Mouse (Mus musculus) neural tube, embryonic 15.5 days (tissue): Measurements from ENCODE around the gene Thg1l. TPM values are rescaled to one million over a fixed set of nuclear protein-coding genes. Genes with fewer than 3 reads are reported as not detected.
A peak's percentile ranks its signal among the peaks of the same experiment; 100 is the strongest.

Source experiments
- ATAC-seq: fragments of 200-750 bp; cut with Nextera tagmentation; 2 replicates; pipeline ENCODE4 v1.8.0; 2017; ENCODE audit warnings: mild to moderate bottlenecking, moderate TSS enrichment, moderate library complexity; ENCODE audit not compliant: low FRiP score
- H3K27ac ChIP-seq: fragments of 300-500 bp; sonication (generic); replicated peaks from 2 replicates; pipeline ENCODE4 v1.5.1; 2015; ENCODE audit warnings: mild to moderate bottlenecking, inconsistent platforms
- H3K27me3 ChIP-seq: fragments of 300-500 bp; sonication (generic); replicated peaks from 2 replicates; pipeline ENCODE4 v1.6.1; 2015; ENCODE audit warnings: inconsistent platforms
- H3K36me3 ChIP-seq: fragments of 300-500 bp; sonication (generic); 2 replicates; pipeline ENCODE4 v1.6.1; 2015; ENCODE audit warnings: inconsistent platforms
- H3K4me1 ChIP-seq: fragments of 300-500 bp; sonication (generic); 2 replicates; pipeline ENCODE4 v1.6.1; 2015; ENCODE audit warnings: inconsistent platforms
- H3K4me2 ChIP-seq: fragments of 300-500 bp; sonication (generic); 2 replicates; pipeline ENCODE4 v1.6.1; 2015; ENCODE audit warnings: inconsistent platforms, mild to moderate bottlenecking, moderate library complexity
- H3K4me3 ChIP-seq: fragments of 300-500 bp; sonication (generic); replicated peaks from 2 replicates; pipeline ENCODE4 v1.5.1; 2015; ENCODE audit warnings: mild to moderate bottlenecking, inconsistent platforms
- H3K9ac ChIP-seq: fragments of 300-500 bp; sonication (generic); replicated peaks from 2 replicates; pipeline ENCODE4 v1.6.1; 2015; ENCODE audit warnings: mild to moderate bottlenecking, inconsistent platforms
- H3K9me3 ChIP-seq: fragments of 300-500 bp; sonication (generic); replicated peaks from 2 replicates; pipeline ENCODE4 v1.6.1; 2016; ENCODE audit warnings: inconsistent platforms
- WGBS: fragments of 180-500 bp; shearing (Covaris S2); methylation state at CpG from one replicate; pipeline ENCODE4 v1.1.7; 2015; ENCODE audit warnings: mixed read lengths; 5-methylcytosine and 5-hydroxymethylcytosine counted together
- polyA plus RNA-seq: library from polyadenylated mRNA; unstranded; fragments of >200 nt; fragmentation: Nextera tagmentation; extraction: Ambion mirVana; gene quantifications from 2 replicates; pipeline ENCODE4 v1.2.1, GENCODE M21; 2015

Thg1l gene
- polyA plus RNA-seq, 1 experiment from 2014 or later = 9.4 TPM

GRCm38 (mm10) chr11:45947491-45947890, 7.8 kb downstream of the Thg1l start:
- Histone ChIP-seq H3K9me3 (no peaks in the 10 kb centered on the region), H3K4me1 (peaks cover 12% of the 10 kb centered on the region), H3K36me3 (peaks cover 39% of the 10 kb centered on the region), H3K9ac (no peak overlapping the region), H3K27ac (no peak overlapping the region), H3K27me3 (no peaks in the 10 kb centered on the region), H3K4me3 (no peak overlapping the region), H3K4me2 (no peak overlapping the region)
- no peak for ATAC-seq
- 88% methylated on average over 2 of the region's 2 CpGs for WGBS

- no peak overlapping the region for H3K4me3 ChIP-seq
- 77% methylated on average over 4 of the region's 4 CpGs for WGBS
- H3K4me2 ChIP-seq = no peak overlapping the region
- peaks cover 16% of the 10 kb centered on the region for H3K4me1 ChIP-seq
- no peak overlapping the region for H3K27ac ChIP-seq
- H3K9me3 ChIP-seq = no peaks in the 10 kb centered on the region
- no peak overlapping the region for H3K9ac ChIP-seq
- no peaks in the 10 kb centered on the region for H3K27me3 ChIP-seq
- ATAC-seq = no peak
- H3K36me3 ChIP-seq = peaks cover 33% of the 10 kb centered on the region
Observed at GRCm38 (mm10) chr11:45946796-45947195, 8.5 kb downstream of the Thg1l start.

GRCm38 (mm10) chr11:45944643-45945156, 10.6 kb downstream of the Thg1l start, which contains the start of gene Lsm11:
Lsm11 (minus strand) TSS chr11:45944935.
- H3K36me3 ChIP-seq = peaks cover 13% of the 10 kb centered on the region
- H3K27me3 ChIP-seq = no peaks in the 10 kb centered on the region
- H3K27ac ChIP-seq = peak within 1 kb of the TSS; percentile 82
- no peaks in the 10 kb centered on the region for H3K9me3 ChIP-seq
- H3K4me1 ChIP-seq = peaks cover 23% of the 10 kb centered on the region
- peak within 1 kb of the TSS; percentile 68 for H3K9ac ChIP-seq
- under 1% methylated on average over 53 of the region's 55 CpGs for WGBS
- peak within 1 kb of the TSS; percentile 76 for H3K4me2 ChIP-seq
- peak; percentile 88 for ATAC-seq
- peak within 1 kb of the TSS; percentile 89 for H3K4me3 ChIP-seq

- peak overlapping the region; percentile 68 for H3K9ac ChIP-seq
- no peaks in the 10 kb centered on the region for H3K27me3 ChIP-seq
- H3K4me3 ChIP-seq = peak overlapping the region; percentile 89
- under 1% methylated on average over 49 of the region's 49 CpGs for WGBS
- H3K27ac ChIP-seq = peak overlapping the region; percentile 82
- peak overlapping the region; percentile 76 for H3K4me2 ChIP-seq
- peak; percentile 61 for ATAC-seq
- no peaks in the 10 kb centered on the region for H3K9me3 ChIP-seq
- H3K36me3 ChIP-seq = peaks cover 10% of the 10 kb centered on the region; the same call in 1 of the 2 replicates
- H3K4me1 ChIP-seq = peaks cover 23% of the 10 kb centered on the region
Observed at GRCm38 (mm10) chr11:45943891-45944642, 11.2 kb downstream of the Thg1l start.

- no peak for ATAC-seq
- Histone ChIP-seq H3K4me1 (peaks cover 23% of the 10 kb centered on the region), H3K27me3 (no peaks in the 10 kb centered on the region), H3K9ac (peak overlapping the region; percentile 68), H3K4me3 (peak overlapping the region; percentile 89), H3K4me2 (peak overlapping the region; percentile 76), H3K27ac (peak overlapping the region; percentile 82), H3K9me3 (no peaks in the 10 kb centered on the region), H3K36me3 (peaks cover 6% of the 10 kb centered on the region; the same call in 1 of the 2 replicates)
- 35% methylated on average over 7 of the region's 7 CpGs for WGBS
Observed at GRCm38 (mm10) chr11:45943108-45943705, 12.1 kb downstream of the Thg1l start.

- Histone ChIP-seq H3K4me3 (no peak overlapping the region), H3K9ac (no peak overlapping the region), H3K36me3 (peaks cover 5% of the 10 kb centered on the region; the same call in 1 of the 2 replicates), H3K27ac (no peak overlapping the region), H3K4me2 (peak overlapping the region; percentile 76; the same call in 1 of the 2 replicates), H3K27me3 (no peaks in the 10 kb centered on the region), H3K4me1 (peaks cover 23% of the 10 kb centered on the region), H3K9me3 (no peaks in the 10 kb centered on the region)
- no peak for ATAC-seq
- 88% methylated on average over 7 of the region's 7 CpGs for WGBS
Observed at GRCm38 (mm10) chr11:45942281-45942680, 13.0 kb downstream of the Thg1l start.

GRCm38 (mm10) chr11:45938917-45939316, 16.4 kb downstream of the Thg1l start:
- Histone ChIP-seq H3K27ac (no peak overlapping the region), H3K36me3 (peaks cover 38% of the 10 kb centered on the region), H3K9ac (no peak overlapping the region), H3K4me2 (no peak overlapping the region), H3K4me1 (peaks cover 23% of the 10 kb centered on the region), H3K4me3 (no peak overlapping the region), H3K27me3 (no peaks in the 10 kb centered on the region), H3K9me3 (no peaks in the 10 kb centered on the region)
- 89% methylated on average over 8 of the region's 8 CpGs for WGBS
- ATAC-seq = no peak

- Histone ChIP-seq H3K9ac (no peak overlapping the region), H3K36me3 (peaks cover 53% of the 10 kb centered on the region), H3K4me3 (no peak overlapping the region), H3K9me3 (no peaks in the 10 kb centered on the region), H3K27ac (no peak overlapping the region), H3K4me1 (peaks cover 11% of the 10 kb centered on the region), H3K4me2 (no peak overlapping the region), H3K27me3 (no peaks in the 10 kb centered on the region)
- ATAC-seq = no peak
- 97% methylated on average over 8 of the region's 8 CpGs for WGBS
Observed at GRCm38 (mm10) chr11:45937478-45937877, 17.8 kb downstream of the Thg1l start.

- Histone ChIP-seq H3K4me1 (no peaks in the 10 kb centered on the region), H3K4me3 (no peak overlapping the region), H3K9me3 (no peaks in the 10 kb centered on the region), H3K36me3 (peaks cover 73% of the 10 kb centered on the region), H3K9ac (no peak overlapping the region), H3K27me3 (no peaks in the 10 kb centered on the region), H3K27ac (no peak overlapping the region), H3K4me2 (no peak overlapping the region)
- 93% methylated on average over 10 of the region's 10 CpGs for WGBS
- no peak for ATAC-seq
Observed at GRCm38 (mm10) chr11:45932771-45933170, 22.5 kb downstream of the Thg1l start.

- H3K4me3 ChIP-seq = no peak overlapping the region
- WGBS = 92% methylated on average over 10 of the region's 10 CpGs
- ATAC-seq = no peak
- H3K4me2 ChIP-seq = no peak overlapping the region
- H3K27me3 ChIP-seq = no peaks in the 10 kb centered on the region
- H3K27ac ChIP-seq = no peak overlapping the region
- no peaks in the 10 kb centered on the region for H3K9me3 ChIP-seq
- peaks cover 42% of the 10 kb centered on the region for H3K36me3 ChIP-seq
- H3K4me1 ChIP-seq = peaks cover 2% of the 10 kb centered on the region; the same call in 1 of the 2 replicates
- H3K9ac ChIP-seq = no peak overlapping the region
Observed at GRCm38 (mm10) chr11:45929541-45929940, 25.8 kb downstream of the Thg1l start.

- no peak for ATAC-seq
- H3K9ac ChIP-seq = no peak overlapping the region
- no peaks in the 10 kb centered on the region for H3K27me3 ChIP-seq
- H3K4me1 ChIP-seq = peaks cover 2% of the 10 kb centered on the region; the same call in 1 of the 2 replicates
- no peaks in the 10 kb centered on the region for H3K9me3 ChIP-seq
- H3K36me3 ChIP-seq = peaks cover 21% of the 10 kb centered on the region
- WGBS = 52% methylated on average over 5 of the region's 5 CpGs
- H3K4me2 ChIP-seq = no peak overlapping the region
- no peak overlapping the region for H3K27ac ChIP-seq
- no peak overlapping the region for H3K4me3 ChIP-seq
Observed at GRCm38 (mm10) chr11:45927456-45927855, 27.8 kb downstream of the Thg1l start.
